Mouse (Mus musculus) CH12.LX (cell line): ENCODE results near the gene Cfdp1. TPM values are rescaled to one million over a fixed set of nuclear protein-coding genes. Genes with fewer than 3 reads are reported as not detected.

Experiments
- DNase-seq: peaks from one replicate; pipeline ENCODE4 v3.0.0-alpha.2; 2013; ENCODE audit errors: extremely low read depth
- H3K27ac ChIP-seq: 2 replicates; pipeline ENCODE4 v1.5.1; 2012; ENCODE audit warnings: low read depth, mild to moderate bottlenecking, control low read depth, moderate library complexity; ENCODE audit not compliant: insufficient read depth
- H3K27me3 ChIP-seq: replicated peaks from 2 replicates; pipeline ENCODE3; 2012; ENCODE audit warnings: inconsistent platforms
- H3K36me3 ChIP-seq, 2 experiments: replicated peaks in 1 of 2; 2 replicates each; pipeline versions ENCODE3 to v1.6.1; 2012; ENCODE audit warnings: inconsistent platforms in 1 of 2, low read length in 1 of 2, mild to moderate bottlenecking in 1 of 2, mixed read lengths in 1 of 2, moderate library complexity in 1 of 2; ENCODE audit not compliant: control insufficient read depth in 1 of 2, insufficient read depth in 1 of 2
- H3K4me1 ChIP-seq, 2 experiments: 2 replicates each; pipeline ENCODE4 v1.6.1; 2012; ENCODE audit warnings: inconsistent platforms in 1 of 2, moderate library complexity in 1 of 2; ENCODE audit not compliant: insufficient read depth in 2 of 2, control insufficient read depth in 1 of 2
- H3K4me2 ChIP-seq: 2 replicates; pipeline ENCODE4 v1.6.1; 2012; ENCODE audit warnings: low read depth, mild to moderate bottlenecking, control low read depth; ENCODE audit not compliant: poor library complexity, insufficient read depth, severe bottlenecking
- H3K4me3 ChIP-seq, 3 experiments: fragments of 150-350 bp in 1 of 3; sonication (generic) in 1 of 3; replicated peaks in 1 of 3; 2 replicates each; pipeline versions ENCODE3 to v1.5.1; 2011 to 2012; ENCODE audit warnings: low read depth in 2 of 3, low read length in 2 of 3, mild to moderate bottlenecking in 2 of 3, moderate library complexity in 2 of 3, control low read depth in 1 of 3, improper control_type of control experiment in 1 of 3, inconsistent platforms in 1 of 3, mixed read lengths in 1 of 3; ENCODE audit not compliant: poor library complexity in 1 of 3
- H3K79me2 ChIP-seq: replicated peaks from 2 replicates; pipeline ENCODE4 v1.6.1; 2012; ENCODE audit warnings: mild to moderate bottlenecking, moderate library complexity; ENCODE audit not compliant: control insufficient read depth, poor library complexity, insufficient read depth, severe bottlenecking; ENCODE audit errors: extremely low read depth
- H3K9ac ChIP-seq: 2 replicates; pipeline ENCODE4 v1.6.1; 2012; ENCODE audit warnings: low read depth, mild to moderate bottlenecking, control low read depth, moderate library complexity; ENCODE audit not compliant: insufficient read depth
- H3K9me3 ChIP-seq: replicated peaks from 2 replicates; pipeline ENCODE3; 2012; ENCODE audit warnings: low read length, inconsistent platforms, mixed read lengths
- BHLHE40 ChIP-seq: IDR thresholded peaks from 2 replicates; pipeline ENCODE4 v1.6.1; 2011; ENCODE audit warnings: mild to moderate bottlenecking, low read depth, low read length, improper control_type of control experiment
- CTCF ChIP-seq, 2 experiments: IDR thresholded peaks in 1 of 2; conservative IDR thresholded peaks in 1 of 2; 2 replicates each; pipeline ENCODE4 v1.5.1; 2011 to 2012; ENCODE audit warnings: low read depth in 2 of 2, low read length in 2 of 2, improper control_type of control experiment in 1 of 2, inconsistent platforms in 1 of 2, mild to moderate bottlenecking in 1 of 2, moderate library complexity in 1 of 2
- E2F4 ChIP-seq: IDR thresholded peaks from 2 replicates; pipeline ENCODE4 v1.6.1; 2011; ENCODE audit warnings: low read depth, low read length, improper control_type of control experiment; ENCODE audit not compliant: insufficient replicate concordance
- HCFC1 ChIP-seq: IDR thresholded peaks from 2 replicates; pipeline ENCODE4 v1.6.1; 2012; ENCODE audit warnings: low read depth, mild to moderate bottlenecking, inconsistent platforms, low read length, improper control_type of control experiment
- JUN ChIP-seq: IDR thresholded peaks from 2 replicates; pipeline ENCODE4 v1.6.1; 2011; ENCODE audit warnings: low read depth, mild to moderate bottlenecking, low read length, improper control_type of control experiment, moderate library complexity; ENCODE audit not compliant: insufficient read depth
- JUND ChIP-seq: conservative IDR thresholded peaks from 2 replicates; pipeline ENCODE4 v1.6.1; 2011; ENCODE audit warnings: low read depth, low read length, improper control_type of control experiment
- MAFK ChIP-seq: IDR thresholded peaks from 2 replicates; pipeline ENCODE4 v1.6.1; 2011; ENCODE audit warnings: low read length, improper control_type of control experiment; ENCODE audit not compliant: insufficient replicate concordance
- MAX ChIP-seq: IDR thresholded peaks from 2 replicates; pipeline ENCODE4 v1.6.1; 2011; ENCODE audit warnings: low read length, improper control_type of control experiment
- MAZ ChIP-seq: IDR thresholded peaks from 2 replicates; pipeline ENCODE4 v1.6.1; 2012; ENCODE audit warnings: low read depth, mild to moderate bottlenecking, inconsistent platforms, low read length, improper control_type of control experiment, moderate library complexity
- MEF2A ChIP-seq: IDR thresholded peaks from 2 replicates; pipeline ENCODE4 v1.6.1; 2014; ENCODE audit warnings: low read depth, mild to moderate bottlenecking, inconsistent platforms, low read length, improper control_type of control experiment, borderline replicate concordance
- MXI1 ChIP-seq: IDR thresholded peaks from 2 replicates; pipeline ENCODE4 v1.6.1; 2011; ENCODE audit warnings: mild to moderate bottlenecking, low read depth, low read length, improper control_type of control experiment
- NELFE ChIP-seq: IDR thresholded peaks from 2 replicates; pipeline ENCODE4 v1.6.1; 2011; ENCODE audit warnings: low read depth, low read length, improper control_type of control experiment
- NRF1 ChIP-seq: IDR thresholded peaks from 2 replicates; pipeline ENCODE4 v1.6.1; 2014; ENCODE audit warnings: low read depth, mild to moderate bottlenecking, inconsistent platforms, low read length, improper control_type of control experiment, moderate library complexity
- PAX5 ChIP-seq: IDR thresholded peaks from 2 replicates; pipeline ENCODE4 v1.6.1; 2012; ENCODE audit warnings: low read length, inconsistent platforms, mixed read lengths
- POLR2AphosphoS2 ChIP-seq: IDR thresholded peaks from 2 replicates; pipeline ENCODE4 v1.6.1; 2011; ENCODE audit warnings: low read depth, low read length, improper control_type of control experiment
- RAD21 ChIP-seq: IDR thresholded peaks from 2 replicates; pipeline ENCODE4 v1.6.1; 2011; ENCODE audit warnings: low read depth, mild to moderate bottlenecking, low read length, improper control_type of control experiment, moderate library complexity
- RCOR1 ChIP-seq: conservative IDR thresholded peaks from 2 replicates; pipeline ENCODE4 v1.6.1; 2012; ENCODE audit warnings: low read depth, mild to moderate bottlenecking, inconsistent platforms, low read length, improper control_type of control experiment
- SMC3 ChIP-seq: IDR thresholded peaks from 2 replicates; pipeline ENCODE4 v1.6.1; 2011; ENCODE audit warnings: low read depth, low read length, improper control_type of control experiment
- TCF12 ChIP-seq: IDR thresholded peaks from 2 replicates; pipeline ENCODE4 v1.6.1; 2014; ENCODE audit warnings: low read depth, mild to moderate bottlenecking, inconsistent platforms, low read length, improper control_type of control experiment
- UBTF ChIP-seq: IDR thresholded peaks from 2 replicates; pipeline ENCODE4 v1.6.1; 2012; ENCODE audit warnings: low read depth, mild to moderate bottlenecking, inconsistent platforms, low read length, improper control_type of control experiment, moderate library complexity
- USF1 ChIP-seq: IDR thresholded peaks from 2 replicates; pipeline ENCODE4 v1.6.1; 2014; ENCODE audit warnings: low read depth, mild to moderate bottlenecking, inconsistent platforms, low read length, improper control_type of control experiment
- ZC3H11A ChIP-seq: IDR thresholded peaks from 2 replicates; pipeline ENCODE4 v1.6.1; 2012; ENCODE audit warnings: low read depth, mild to moderate bottlenecking, inconsistent platforms, low read length, improper control_type of control experiment
- ZNF384 ChIP-seq: IDR thresholded peaks from 2 replicates; pipeline ENCODE4 v1.6.1; 2012; ENCODE audit warnings: low read depth, low read length, improper control_type of control experiment, inconsistent platforms
- dilution Hi-C: fragments of 300-500 bp; cut with MboI; formaldehyde crosslinking; loops from 2 replicates; pipeline ENCODE4 v1.14.3; 2020; ENCODE audit warnings: low sequenced_read_pairs; ENCODE audit not compliant: extremely low pct_unique_long_range_greater_than_20kb, extremely low pct_ligation_motif_present
- in situ Hi-C: fragments of 300-500 bp; cut with MboI; formaldehyde crosslinking; loops from 3 replicates; pipeline ENCODE4 v1.14.3; 2019; ENCODE audit warnings: low sequenced_read_pairs, low pct_ligation_motif_present, low pct_unique_long_range_greater_than_20kb, mixed read lengths
- polyA plus RNA-seq: library from polyadenylated mRNA; unstranded; fragments of >175 nt; gene quantifications from 2 replicates; pipeline ENCODE4 v1.2.1, GENCODE M21; 2012; ENCODE audit warnings: low read depth; ENCODE audit not compliant: insufficient read length
- total RNA-seq, 2 experiments: library from RNA; depleted of rRNA; stranded (reverse); fragments of 300-350 nt in 1 of 2; fragments of >200 nt in 1 of 2; gene quantifications; 2 replicates each; pipeline ENCODE4 v1.2.3; 2012 to 2014

Gene Cfdp1
- total and polyA plus RNA-seq, 3 experiments = 113 to 210 (median 169) TPM

GRCm38 (mm10) chr8:111881591-111881990 lies 27.5 kb upstream of the Cfdp1 start:
- Histone ChIP-seq H3K4me2 (no peak overlapping the region), H3K4me1 (peaks cover 5 to 6% of the 10 kb centered on the region in 2 experiments), H3K9me3 (no peaks in the 10 kb centered on the region), H3K27me3 (peaks cover 2% of the 10 kb centered on the region), H3K36me3 (no peaks in the 10 kb centered on the region), H3K9ac (no peak overlapping the region), H3K79me2 (no peaks in the 10 kb centered on the region)
- in situ Hi-C loops (no loop called here), dilution Hi-C loops (no loop called here)
- no peak for TF ChIP-seq ZNF384
- no peak for TF ChIP-seq MXI1
- TF ChIP-seq NRF1 = no peak
- no peak for TF ChIP-seq JUN
- TF ChIP-seq RAD21 = peak; percentile 66
- TF ChIP-seq USF1 = no peak
- no peak for TF ChIP-seq MAX
- TF ChIP-seq ZC3H11A = no peak
- TF ChIP-seq HCFC1 = no peak
- TF ChIP-seq E2F4 = no peak
- TF ChIP-seq POLR2AphosphoS2 = no peak
- no peak for TF ChIP-seq JUND
- no peak for TF ChIP-seq MAFK
- TF ChIP-seq SMC3 = peak; percentile 81
- peak; percentile 40; the same call in 1 of the 2 replicates for TF ChIP-seq MEF2A
- no peak for TF ChIP-seq BHLHE40
- peak; percentile 73 to 90; a peak in 3 of 4 replicates for TF ChIP-seq CTCF (conservative IDR thresholded peaks at IDR 0.05 in 1 of 2, IDR thresholded peaks at IDR 0.05 in 1 of 2; ENCODE audit: low read depth in 2 of 2, low read length in 2 of 2)
- no peak for TF ChIP-seq UBTF
- peak; percentile 92 for TF ChIP-seq MAZ
- TF ChIP-seq RCOR1 = no peak
- TF ChIP-seq TCF12 = no peak
- TF ChIP-seq NELFE = no peak
- no peak for TF ChIP-seq PAX5
- TF ChIP-seq, all 38 proteins: peak for 5
- Histone ChIP-seq H3K27ac (no peak overlapping the region), H3K4me3 (no peak overlapping the region)
- peak; percentile 46 for DNase-seq
